Mouse (Mus musculus): Measurements from ENCODE around the gene Eml6. TPM values are rescaled to one million over a fixed set of nuclear protein-coding genes. Genes with fewer than 3 reads are reported as not detected.

Gene Eml6
- polyA plus RNA-seq, 1 experiment from 2014 or later, result 1.4 TPM

Other genes with a start within 250 kb of the Eml6 start
- 0.05 and 0.17 TPM in 2 replicates for gene 4931440F15Rik, start 200.4 kb downstream of the Eml6 start, polyA plus RNA-seq (2015; fragmentation: Nextera tagmentation; extraction: Ambion mirVana)
- gene Sptbn1, start 242.1 kb upstream of the Eml6 start, polyA plus RNA-seq (2015; fragmentation: Nextera tagmentation; extraction: Ambion mirVana), result 119 and 135 TPM in 2 replicates

Measured in kidney, embryonic 16.5 days (tissue).